Comparison of ENCODE assay signal across 11 mouse cellular contexts in genomic region chr10:11080725-11081610, GRCm38 (mm10). TPM values are rescaled to one million over a fixed set of nuclear protein-coding genes. Genes with fewer than 3 reads are reported as not detected.
DNase-seq lines count a peak whose midpoint lies in the region; ATAC-seq and TF ChIP-seq lines count a peak whose summit lies in the region.
"Had no signal": no experiment of that assay in that cellular context is flagged by ENCODE, and none has a peak within 500 bp of the region (broad histone marks: within the 10 kb centered on the region; RNA-seq: fewer than 3 reads in every experiment).

No protein-coding gene starts in this region.

- TF ChIP-seq CTCF in hindbrain, postnatal 0 days (IDR thresholded peaks at IDR 0.05; ENCODE audit: low read depth): no peak

- H3K4me1 ChIP-seq in forebrain, embryonic 10.5 days: peaks cover 20% of the 10 kb centered on the region
- no peaks in the 10 kb centered on the region for H3K4me1 ChIP-seq in hindbrain, postnatal 0 days (ENCODE audit: insufficient read depth, low read length)
- H3K4me1 ChIP-seq: heart, embryonic 12.5 days; liver, embryonic 15.5 days had no signal

- H3K4me2 ChIP-seq in hindbrain, postnatal 0 days (ENCODE audit: low read depth, low read length): peak overlapping the region; percentile 75
- H3K4me2 ChIP-seq: liver, embryonic 15.5 days had no signal

- 0 out of 2 replicates have a peak, but pooled peaks have one; percentile 22 for ATAC-seq in hindbrain, postnatal 0 days
- ATAC-seq: intestine, postnatal 0 days had no signal

- peak overlapping the region; percentile 43 for H3K4me3 ChIP-seq in forebrain, embryonic 10.5 days
- peak overlapping the region; percentile 52 for H3K4me3 ChIP-seq in hindbrain, postnatal 0 days (ENCODE audit: low read length)
- H3K4me3 ChIP-seq: heart, embryonic 12.5 days; liver, embryonic 15.5 days had no signal

- H3K36me3 ChIP-seq in forebrain, embryonic 10.5 days (replicated peaks): no peaks in the 10 kb centered on the region
- no peaks in the 10 kb centered on the region for H3K36me3 ChIP-seq in hindbrain, postnatal 0 days (ENCODE audit: insufficient read depth, low read length)
- H3K36me3 ChIP-seq: heart, embryonic 12.5 days; liver, embryonic 15.5 days had no signal

- 8% methylated on average over 25 of the region's 25 CpGs for WGBS in forebrain, embryonic 10.5 days
- WGBS in hindbrain, postnatal 0 days: 8% methylated on average over 25 of the region's 25 CpGs

- no peak overlapping the region for H3K27ac ChIP-seq in forebrain, embryonic 10.5 days
- H3K27ac ChIP-seq in hindbrain, postnatal 0 days: peak overlapping the region; percentile 70; the same call in 1 of the 2 replicates
- H3K27ac ChIP-seq: liver, embryonic 15.5 days had no signal

- no peaks in the 10 kb centered on the region for H3K9me3 ChIP-seq in forebrain, embryonic 10.5 days
- no peaks in the 10 kb centered on the region for H3K9me3 ChIP-seq in hindbrain, postnatal 0 days (ENCODE audit: low read length)
- H3K9me3 ChIP-seq: heart, embryonic 12.5 days; liver, embryonic 15.5 days had no signal

- H3K9ac ChIP-seq in hindbrain, postnatal 0 days (replicated peaks; ENCODE audit: low read length): peak overlapping the region; percentile 56
- H3K9ac ChIP-seq: heart, embryonic 12.5 days; liver, embryonic 15.5 days had no signal

- DNase-seq in right cerebral cortex, postnatal 10 days (ENCODE audit: low spot score in 2 of 2): peak; percentile 25
- no peak for DNase-seq in right cerebral cortex, postnatal 14 days
- no peak for DNase-seq in forebrain, embryonic 10.5 days (ENCODE audit: extremely low spot score, low spot score)
- peak; percentile 33 for DNase-seq in hindbrain, postnatal 0 days (ENCODE audit: low spot score)
- DNase-seq in spleen, adult 18-20 months: no peak
- no peak for DNase-seq in thymus, postnatal 36 days
- DNase-seq in spleen, postnatal 36 days (ENCODE audit: low spot score in 2 of 2): no peak
- DNase-seq: adrenal gland, adult 2 months had no signal

- peaks cover 45% of the 10 kb centered on the region for H3K27me3 ChIP-seq in forebrain, embryonic 10.5 days (ENCODE audit: poor library complexity, severe bottlenecking)
- H3K27me3 ChIP-seq in hindbrain, postnatal 0 days (ENCODE audit: insufficient read depth, low read length): no peaks in the 10 kb centered on the region

RNA-seq across cellular contexts. Expression of gene Grm1, which starts 1.2 kb away (rescaled TPM):
- 0.10 TPM in 1 of 2 replicates, not detected in the other for polyA plus RNA-seq in forebrain, embryonic 10.5 days (2016; fragmentation: Nextera tagmentation; extraction: Ambion mirVana)
- 28.5 and 29.8 TPM in 2 replicates for total RNA-seq in hindbrain, postnatal 0 days (2014; rRNA removed)
- 13.9 and 14.0 TPM in 2 replicates for polyA plus RNA-seq in hindbrain, postnatal 0 days (2015; fragmentation: Nextera tagmentation; extraction: Ambion mirVana)
- total RNA-seq: adrenal gland, adult 2 months had no signal
- polyA plus RNA-seq: adrenal gland, adult 2 months; intestine, postnatal 0 days; liver, embryonic 15.5 days had no signal

Comparison
In these comparisons a context has a peak if more than half of its experiments do, and no peak if none do; other contexts are left out.
1. DNase-seq: peak in right cerebral cortex, postnatal 10 days (2 of 2) and hindbrain, postnatal 0 days (single experiment); none in right cerebral cortex, postnatal 14 days (single experiment), forebrain, embryonic 10.5 days (single experiment), spleen, adult 18-20 months (0 of 2), thymus, postnatal 36 days (0 of 2) and spleen, postnatal 36 days (0 of 2).
2. RNA of gene Grm1, which starts 1.2 kb away (polyA plus RNA-seq): 13.9 to 14.0 TPM in hindbrain, postnatal 0 days; 0.10 TPM in forebrain, embryonic 10.5 days; every median in the first group is over 10 times any median in the second.